Mouse (Mus musculus): Measurements from ENCODE around the gene Tmem59l.

DNA sequence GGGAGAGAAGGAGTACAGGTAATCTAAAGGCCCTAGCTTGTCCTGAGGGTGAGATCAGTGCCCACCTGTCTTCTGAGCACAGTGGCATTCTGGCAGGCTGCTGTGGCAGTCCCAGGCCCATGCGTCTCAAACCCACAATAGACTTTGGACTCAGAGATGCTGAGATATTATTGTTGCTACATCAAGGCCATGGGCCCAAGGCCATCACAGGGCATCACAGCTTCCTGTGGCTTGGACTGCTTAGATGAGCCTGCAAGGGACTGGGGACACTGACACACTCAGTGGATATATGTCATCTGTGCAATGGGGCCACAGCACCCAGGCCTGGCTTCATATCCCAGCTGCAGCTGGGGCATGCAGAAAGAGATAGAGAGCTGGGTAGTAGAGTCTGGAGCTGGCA is 30.2 kb downstream of the Tmem59l start:
- no peak for TF ChIP-seq CTCF (IDR thresholded peaks at IDR 0.05; ENCODE audit: extremely low read depth, insufficient read depth, low read length)
- no peak for TF ChIP-seq POLR2A (IDR thresholded peaks at IDR 0.05; ENCODE audit: extremely low read depth, insufficient read depth, low read length)

Measured in cortical plate, adult 2 months (tissue).